Mouse (Mus musculus) right cerebral cortex, postnatal 36 days (tissue): ENCODE measurements around the gene Vav2.
A peak's percentile ranks its signal among the peaks of the same experiment; 100 is the strongest.

Experiments
- DNase-seq, 2 experiments: peaks; one replicate each; pipeline ENCODE4 v3.0.0; 2022; ENCODE audit warnings: low spot score in 2 of 2, mixed read lengths in 1 of 2

Gene Vav2

GRCm38 (mm10) chr2:27426855-27427457, at the start of gene Vav2:
Vav2 (minus strand) TSS chr2:27427033.
- peak; percentile 69 to 76 for DNase-seq

GRCm38 (mm10) chr2:27475495-27476302, 48.9 kb upstream of the Vav2 start:
- peak; percentile 89 to 92 for DNase-seq

GRCm38 (mm10) chr2:27474621-27475484, 48.0 kb upstream of the Vav2 start:
- no peak for DNase-seq

GRCm38 (mm10) chr2:27473911-27474310, 47.1 kb upstream of the Vav2 start:
- DNase-seq = no peak

GRCm38 (mm10) chr2:27473061-27473765, 46.4 kb upstream of the Vav2 start:
- DNase-seq = no peak

GRCm38 (mm10) chr2:27471170-27471584, 44.3 kb upstream of the Vav2 start:
- no peak for DNase-seq

- no peak for DNase-seq
Measured at GRCm38 (mm10) chr2:27470535-27470934, 43.7 kb upstream of the Vav2 start.

GRCm38 (mm10) chr2:27469991-27470355, 43.1 kb upstream of the Vav2 start:
- DNase-seq = no peak

GRCm38 (mm10) chr2:27469292-27469990, 42.6 kb upstream of the Vav2 start:
- DNase-seq = no peak

GRCm38 (mm10) chr2:27462901-27463300, 36.1 kb upstream of the Vav2 start:
- no peak for DNase-seq

- no peak for DNase-seq
Measured at GRCm38 (mm10) chr2:27461881-27462660, 35.2 kb upstream of the Vav2 start.

- DNase-seq = no peak
Measured at GRCm38 (mm10) chr2:27460651-27461050, 33.8 kb upstream of the Vav2 start.

GRCm38 (mm10) chr2:27460163-27460562, 33.3 kb upstream of the Vav2 start:
- no peak for DNase-seq

- DNase-seq = no peak
Measured at GRCm38 (mm10) chr2:27459735-27460134, 32.9 kb upstream of the Vav2 start.

GRCm38 (mm10) chr2:27450226-27450625, 23.4 kb upstream of the Vav2 start:
- DNase-seq = no peak

GRCm38 (mm10) chr2:27447782-27448181, 20.9 kb upstream of the Vav2 start:
- no peak for DNase-seq

GRCm38 (mm10) chr2:27446812-27447211, 20.0 kb upstream of the Vav2 start:
- DNase-seq = no peak

- no peak for DNase-seq
Measured at GRCm38 (mm10) chr2:27445910-27446309, 19.1 kb upstream of the Vav2 start.

GRCm38 (mm10) chr2:27443450-27443708, 16.5 kb upstream of the Vav2 start:
- DNase-seq = no peak

- peak in 1 of 2 experiments; percentile 29 for DNase-seq
Measured at GRCm38 (mm10) chr2:27442708-27443449, 16.0 kb upstream of the Vav2 start.
